Mouse (Mus musculus) A20 (cell line): Measurements from ENCODE around the gene Lrrc49.

Experiments
- DNase-seq: peaks from one replicate; pipeline ENCODE4 v3.0.0-alpha.2; 2011; ENCODE audit warnings: low read depth, low spot score

Lrrc49 gene

DNA sequence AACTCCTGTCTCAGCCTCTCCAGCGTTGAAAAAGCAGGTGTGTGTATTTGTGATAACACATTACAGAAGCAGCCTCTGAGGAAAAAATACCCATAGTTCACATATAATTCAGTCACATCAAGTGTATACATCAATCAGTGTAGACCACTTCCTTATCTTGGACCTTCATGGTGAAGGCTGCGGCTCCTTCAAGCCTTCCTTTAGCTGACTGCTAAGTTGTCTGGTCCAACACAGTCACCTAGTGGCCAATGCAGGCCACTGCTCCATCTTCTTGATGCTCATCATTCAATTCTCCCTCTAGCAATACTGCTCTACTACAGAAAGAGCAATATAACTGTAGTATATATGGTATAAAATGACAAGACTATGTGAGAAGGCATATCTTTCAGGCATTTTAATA, 88.5 kb downstream of the Lrrc49 start:
- peak; percentile 86 for DNase-seq

DNA sequence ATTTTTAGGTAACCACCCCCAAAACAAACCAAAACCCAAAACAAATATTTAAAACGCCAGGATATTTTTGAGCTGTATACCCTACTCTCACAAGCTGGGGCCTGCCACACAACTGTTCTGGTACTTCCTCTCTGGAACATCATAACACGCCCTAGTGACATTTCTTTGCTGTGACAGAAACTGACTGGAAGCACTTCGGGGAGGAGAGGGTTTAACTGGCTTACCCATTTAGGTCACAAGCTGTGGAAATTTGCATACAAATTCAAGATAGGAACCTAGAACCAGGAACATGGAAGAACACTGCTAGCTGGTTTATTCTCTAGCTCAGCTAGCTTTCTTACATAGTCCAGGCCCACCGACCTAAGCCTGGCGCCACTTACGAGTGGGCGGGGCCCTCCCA, 92.6 kb downstream of the Lrrc49 start:
- DNase-seq, result peak; percentile 88

DNA sequence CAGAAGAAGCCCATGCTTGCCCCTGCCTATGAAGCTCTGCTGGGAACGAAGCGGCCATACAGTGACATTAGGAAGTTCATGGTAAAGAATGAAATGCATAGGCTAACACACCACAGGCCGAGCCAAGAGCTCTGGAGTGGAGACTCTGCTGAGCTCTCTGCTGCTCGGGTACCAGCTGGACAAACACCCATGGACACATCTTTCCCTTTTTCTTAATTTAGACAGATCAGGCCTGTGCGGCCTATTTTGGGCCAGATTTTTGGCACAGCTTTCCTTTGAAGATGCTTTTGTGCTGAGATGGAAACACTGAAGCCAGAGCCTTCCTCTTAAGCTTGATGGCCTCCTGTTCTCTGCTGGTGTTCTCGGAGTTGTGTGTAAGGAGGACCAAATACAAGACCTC, 95.0 kb downstream of the Lrrc49 start:
- DNase-seq, result no peak

DNA sequence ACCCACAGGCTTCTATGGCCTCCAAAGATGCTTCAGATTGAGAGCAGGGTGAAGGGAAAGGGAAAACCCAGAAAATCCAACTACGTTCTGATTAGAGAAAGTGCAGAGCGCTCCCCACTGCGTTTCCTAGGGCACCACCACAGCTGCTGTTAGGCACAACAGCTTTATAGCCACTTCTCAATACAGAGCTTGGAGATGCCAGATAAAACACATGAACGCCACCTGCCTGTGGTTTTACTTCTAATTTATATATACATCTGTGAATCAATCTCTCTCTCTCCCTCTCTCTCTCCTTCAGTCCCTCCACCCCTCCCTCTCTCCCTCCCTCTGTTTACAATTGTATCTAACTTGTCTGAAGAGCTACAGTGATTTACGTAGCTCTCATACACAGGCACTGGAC, 95.6 kb downstream of the Lrrc49 start:
- DNase-seq, result peak; percentile 65

DNA sequence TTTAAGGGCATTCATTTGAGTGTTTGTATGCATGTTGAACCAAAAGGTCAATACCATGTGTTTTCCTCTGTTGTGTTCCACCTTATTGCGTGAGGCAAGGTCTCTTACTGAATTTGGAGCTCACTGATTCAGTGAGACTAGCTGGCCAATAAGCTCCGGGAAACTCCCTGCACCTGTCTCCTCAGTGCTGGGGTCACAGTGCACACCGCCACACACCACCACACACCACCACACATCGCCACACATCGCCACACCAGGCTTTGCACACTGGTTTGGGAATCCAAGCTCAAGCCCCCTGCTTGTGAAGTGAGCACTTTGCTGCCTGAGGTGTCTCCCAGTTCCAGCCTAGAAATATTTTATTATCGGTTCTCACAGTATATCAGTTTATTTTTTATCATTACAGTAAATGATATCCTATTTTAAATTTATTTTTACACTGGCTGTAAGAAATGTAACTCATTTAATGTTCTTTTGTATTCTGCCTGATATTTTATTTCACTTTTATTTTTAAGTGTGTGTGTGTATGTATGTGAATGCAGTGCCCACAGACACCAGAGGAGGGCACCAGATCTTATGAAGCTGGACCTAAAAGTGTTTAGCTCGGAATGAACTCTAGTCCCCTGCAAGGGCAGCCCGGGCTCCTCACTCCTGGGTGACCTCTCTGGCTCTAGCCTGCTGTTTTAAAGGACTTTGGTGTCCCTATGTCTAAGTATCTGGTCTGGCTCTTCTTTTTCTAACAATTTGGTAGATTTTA, 96.9 kb downstream of the Lrrc49 start:
- peak; percentile 94 for DNase-seq

DNA sequence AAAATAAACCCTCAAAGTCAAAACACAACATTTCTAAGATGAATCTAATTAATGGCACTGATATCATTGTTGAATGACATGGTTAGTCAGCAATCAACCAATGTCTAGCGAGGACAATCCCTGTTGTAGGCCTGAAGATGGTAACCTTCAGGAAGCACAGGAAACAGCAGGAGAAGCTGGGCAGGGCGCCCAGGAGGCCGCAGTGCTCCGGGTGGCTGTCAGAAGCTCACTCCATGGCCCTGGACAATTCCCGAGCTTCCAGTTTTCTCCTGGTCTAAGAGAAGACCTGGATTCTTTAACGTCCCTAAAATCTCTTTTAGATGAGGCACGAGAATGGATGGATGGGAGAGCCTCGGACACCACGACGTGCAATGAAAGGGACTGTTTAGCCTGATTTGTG, 99.0 kb downstream of the Lrrc49 start:
- DNase-seq, result no peak

DNA sequence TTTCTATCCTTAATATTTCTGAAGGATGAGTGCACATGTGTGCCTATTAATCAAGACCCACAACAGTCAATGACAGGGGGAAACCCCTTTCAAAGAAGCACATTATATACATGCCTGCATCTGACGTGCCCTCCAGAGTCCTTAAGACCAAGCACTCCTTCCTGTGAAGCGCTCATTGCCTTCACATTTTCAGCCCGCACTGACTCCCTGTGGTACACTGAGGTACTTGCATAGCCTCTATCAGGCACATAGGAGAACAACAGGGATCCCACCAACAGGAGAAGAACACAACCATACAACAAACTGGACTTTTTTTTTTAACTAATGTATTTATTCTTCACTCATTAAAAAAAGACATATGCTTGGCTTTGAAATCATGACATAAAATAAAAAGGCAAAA, 101.0 kb downstream of the Lrrc49 start:
- DNase-seq, result no peak

DNA sequence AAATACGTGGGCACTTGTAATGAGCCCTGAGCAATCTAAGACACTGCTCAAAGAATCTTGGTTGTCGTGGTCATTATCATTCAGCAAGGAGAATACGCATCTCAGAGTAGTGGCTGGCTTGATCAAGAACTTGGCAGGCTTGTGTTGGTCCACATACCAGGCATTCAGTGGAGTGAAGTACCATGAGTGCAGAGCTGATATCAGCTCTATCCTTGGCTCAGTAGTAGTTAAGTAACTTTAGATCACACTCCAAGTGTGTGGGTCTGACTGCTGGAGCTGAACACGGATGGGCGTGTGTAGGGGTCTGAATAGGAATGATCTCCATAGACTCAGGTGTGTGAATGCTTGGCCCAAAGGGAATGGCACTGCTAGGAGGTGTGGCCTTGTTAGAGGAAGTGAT, 102.8 kb downstream of the Lrrc49 start:
- no peak for DNase-seq

DNA sequence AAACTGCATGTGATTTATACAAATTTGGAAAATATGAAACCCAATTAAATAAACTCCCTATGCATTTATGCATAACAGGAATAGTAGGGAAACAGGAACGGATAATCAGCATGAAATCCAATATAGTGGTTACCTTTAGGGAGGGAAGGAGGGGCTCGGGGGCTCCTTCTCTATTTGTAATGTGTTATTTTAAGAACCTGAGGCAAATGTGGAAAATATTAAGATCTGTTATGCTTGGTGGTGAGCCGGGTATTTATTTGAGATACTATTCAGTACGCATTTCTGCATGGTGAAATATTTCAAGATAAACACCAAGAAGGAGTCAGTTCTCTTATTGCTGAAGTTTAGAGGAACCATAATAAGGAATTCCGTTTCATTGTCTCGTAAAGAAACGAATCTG, 105.4 kb downstream of the Lrrc49 start:
- DNase-seq, result no peak

DNA sequence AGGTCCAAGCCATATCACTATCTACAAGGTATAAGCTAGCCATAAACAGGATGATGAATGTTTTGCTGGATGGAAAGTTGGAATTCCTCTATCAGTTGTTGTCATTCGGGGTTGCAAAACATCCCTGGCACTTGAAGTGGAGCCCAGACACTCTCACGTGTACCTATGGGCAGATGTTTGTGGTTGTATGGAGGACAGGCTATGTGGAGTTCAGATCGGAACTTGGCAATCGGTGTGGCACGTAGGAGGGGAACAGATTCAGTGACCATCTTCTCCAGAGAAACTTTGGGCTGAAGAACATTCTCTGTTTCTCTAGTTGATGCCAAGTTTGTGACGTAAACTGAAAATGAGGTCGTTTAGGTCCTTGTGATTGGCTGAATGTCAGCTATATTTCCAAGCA, 114.9 kb downstream of the Lrrc49 start:
- no peak for DNase-seq

DNA sequence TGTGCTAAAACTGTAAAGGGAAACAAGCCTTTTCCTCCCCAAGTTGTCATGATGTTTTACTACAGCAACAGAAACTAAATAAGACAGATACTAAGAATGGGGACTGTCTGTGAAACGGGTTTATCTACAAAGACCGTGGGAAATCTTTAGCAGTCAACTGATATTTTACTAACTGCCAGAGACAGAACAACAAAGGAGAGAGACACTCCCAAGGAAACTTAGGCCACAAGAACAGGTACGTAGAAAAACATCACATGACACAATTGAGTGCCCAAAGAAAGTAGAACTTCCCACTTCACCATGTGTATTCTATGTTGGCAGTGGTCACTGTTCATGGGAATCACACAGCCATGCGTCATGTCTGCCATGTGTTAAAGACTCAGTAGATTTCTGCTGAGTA, 116.2 kb downstream of the Lrrc49 start:
- DNase-seq, result no peak

DNA sequence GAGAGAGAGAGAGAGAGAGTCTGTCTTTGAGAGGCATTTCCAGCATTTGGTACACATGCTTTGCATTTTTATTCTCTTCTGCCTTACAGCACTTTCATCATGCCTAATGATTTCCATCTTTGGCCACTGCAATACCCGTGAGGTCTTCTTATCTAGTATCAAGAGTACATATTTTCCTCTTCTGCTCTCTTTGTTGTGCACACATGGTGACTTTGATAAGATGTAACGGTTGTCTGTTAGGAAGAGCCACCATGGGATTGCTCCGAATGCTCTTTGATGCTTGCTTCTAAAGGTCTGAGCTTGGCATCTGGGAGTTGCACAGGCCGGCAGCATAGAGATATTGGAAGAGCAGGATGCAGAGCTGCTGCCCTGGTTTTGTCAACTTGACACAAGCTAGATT, 116.9 kb downstream of the Lrrc49 start:
- no peak for DNase-seq

DNA sequence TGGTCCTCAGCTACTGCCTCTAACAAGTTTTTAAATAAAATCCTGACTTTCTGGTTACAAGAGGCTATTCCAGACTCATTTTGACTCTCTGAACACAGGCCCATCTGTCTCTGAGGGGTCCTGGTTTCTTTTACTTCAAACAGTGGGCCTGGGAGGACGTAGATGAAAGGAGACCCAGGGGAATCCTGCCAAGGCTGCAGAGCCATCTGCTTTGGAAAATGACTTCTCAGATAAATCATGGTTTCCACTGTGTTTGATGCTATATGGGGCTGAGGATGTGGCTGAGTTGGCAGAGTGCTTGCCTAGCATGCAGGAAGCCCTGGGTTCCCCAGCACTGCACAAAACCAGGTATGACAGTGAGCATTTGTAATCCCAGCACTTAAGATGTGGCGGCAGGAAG, 118.6 kb downstream of the Lrrc49 start:
- DNase-seq, result no peak

DNA sequence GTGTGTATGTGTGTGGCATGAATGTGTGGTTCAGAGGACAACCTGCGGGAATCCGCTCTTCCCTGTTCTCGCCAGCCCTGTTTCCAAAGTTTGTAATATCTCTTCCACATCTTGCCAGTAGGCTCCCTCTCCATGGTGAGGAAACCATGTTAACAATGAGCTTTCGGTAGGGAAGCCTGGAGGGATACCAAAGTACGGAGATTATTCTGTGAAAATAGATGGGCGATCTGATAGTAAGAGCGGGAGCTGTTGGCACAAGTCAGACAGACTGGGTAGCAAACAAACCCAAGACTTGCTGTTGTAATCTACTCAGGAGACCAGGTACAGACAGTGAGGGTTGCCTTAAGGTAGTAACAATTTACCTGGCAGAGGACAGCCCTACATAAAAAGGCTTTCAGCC, 124.1 kb downstream of the Lrrc49 start:
- no peak for DNase-seq

DNA sequence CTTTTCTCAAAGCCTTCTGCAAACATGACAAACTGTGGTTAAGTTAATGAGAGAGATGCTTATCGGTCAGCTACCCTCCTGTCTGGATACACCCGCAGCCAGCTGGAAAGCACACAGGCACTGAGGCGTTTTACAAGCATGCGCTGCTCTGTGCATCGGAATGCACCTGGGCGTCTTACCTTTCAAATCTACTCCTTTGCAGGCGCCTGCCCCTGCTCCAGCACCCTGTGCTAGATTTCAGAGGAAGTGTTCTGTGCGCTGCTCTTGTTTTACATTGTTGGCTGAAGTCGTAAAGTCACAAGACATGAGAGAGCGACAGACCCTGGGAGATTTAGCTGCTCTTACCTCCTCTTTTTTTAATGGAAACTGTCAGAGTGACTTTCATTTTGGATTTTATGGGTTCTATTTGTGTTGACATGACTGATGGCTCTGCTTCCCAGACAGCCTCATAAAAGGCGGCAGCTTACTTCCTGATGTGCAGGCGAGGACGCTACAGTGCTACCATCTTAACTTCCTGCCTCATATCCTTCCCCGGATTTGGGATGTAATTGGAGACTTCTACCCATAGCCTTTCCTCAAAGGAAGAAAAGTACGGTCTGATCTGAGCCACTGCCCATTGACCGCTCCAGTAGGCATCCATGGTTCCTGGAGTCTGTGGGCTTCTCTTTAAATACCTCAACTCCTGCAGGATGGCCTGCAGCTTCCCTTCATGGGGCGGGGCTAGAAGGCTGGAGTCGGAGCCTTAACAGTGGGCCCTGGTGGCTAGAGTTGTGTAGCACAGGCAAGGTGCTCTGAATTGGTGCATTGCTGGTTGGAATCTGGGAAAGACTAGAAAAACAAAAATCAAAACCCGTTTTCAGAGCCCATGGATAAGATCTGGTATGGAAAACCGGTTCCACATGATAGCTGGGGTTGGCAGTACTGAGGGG, 125.3 kb downstream of the Lrrc49 start:
- peak; percentile 80 for DNase-seq

DNA sequence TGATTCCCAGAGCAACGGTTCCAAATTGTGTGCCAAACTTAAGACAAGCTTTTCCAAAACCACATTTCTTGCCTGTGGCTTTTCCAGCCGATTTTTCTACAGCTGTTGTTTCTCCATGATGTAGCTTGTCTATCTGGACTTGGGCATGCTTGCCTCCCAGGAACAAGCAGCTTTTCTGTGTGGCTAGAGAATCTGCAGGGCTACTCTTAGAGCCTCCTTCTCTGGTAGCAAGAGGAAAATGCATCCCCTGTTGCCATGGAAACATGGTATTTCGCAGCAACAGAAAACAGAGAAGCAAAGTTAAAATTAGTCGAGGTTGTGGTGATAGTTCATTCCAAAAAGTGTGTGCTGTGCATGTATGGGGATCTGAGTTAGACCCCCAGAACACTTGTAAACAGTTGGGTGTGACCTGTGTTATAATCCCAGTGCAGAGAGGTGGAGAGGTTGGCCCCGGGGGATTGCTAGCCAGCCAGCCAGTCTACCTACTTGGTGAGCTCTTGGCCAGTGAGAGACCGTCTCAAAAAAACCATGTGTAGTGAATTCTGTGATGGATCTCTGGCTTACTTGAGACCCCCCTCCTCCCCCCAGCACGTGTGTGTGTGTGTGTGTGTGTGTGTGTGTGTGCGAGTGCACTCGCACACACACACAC, 126.2 kb downstream of the Lrrc49 start:
- peak; percentile 41 for DNase-seq

DNA sequence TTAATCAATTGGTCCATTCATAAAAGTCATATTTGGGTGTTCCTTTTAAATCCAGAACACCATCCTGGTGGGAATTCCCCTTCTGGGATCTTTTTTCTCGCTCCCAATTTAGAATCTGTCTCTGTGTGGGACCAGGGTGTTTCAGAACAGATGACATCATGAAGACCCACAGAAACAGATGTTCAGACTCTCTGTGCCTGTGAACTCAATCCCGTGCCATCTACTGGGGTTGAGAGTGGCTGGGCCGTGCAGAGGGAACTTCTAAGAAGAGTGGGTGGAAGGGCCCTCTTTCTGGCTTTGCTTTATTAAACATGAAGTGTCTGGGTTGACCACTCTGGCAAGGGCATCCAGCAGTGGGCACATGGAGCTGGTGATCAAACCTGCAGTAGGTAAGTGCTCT, 129.5 kb downstream of the Lrrc49 start:
- DNase-seq, result no peak

DNA sequence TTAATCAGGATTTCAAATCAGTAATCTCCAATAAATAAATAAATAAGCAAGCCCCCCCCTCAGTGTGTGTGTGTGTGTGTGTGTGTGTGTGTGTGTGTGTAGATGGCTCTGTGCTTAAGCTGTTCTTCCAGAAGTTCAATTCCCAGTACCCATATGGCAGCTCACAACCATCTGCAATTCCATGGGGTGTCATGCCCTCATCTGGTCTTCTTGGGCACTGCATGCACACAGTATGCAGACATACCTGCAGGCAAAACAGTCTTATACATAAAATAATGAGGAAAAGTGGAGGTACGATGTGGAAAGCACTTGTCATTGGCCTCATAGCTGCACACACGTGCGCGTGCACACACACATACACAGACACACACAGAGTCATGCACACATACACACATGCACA, 136.7 kb downstream of the Lrrc49 start:
- DNase-seq, result peak; percentile 22

DNA sequence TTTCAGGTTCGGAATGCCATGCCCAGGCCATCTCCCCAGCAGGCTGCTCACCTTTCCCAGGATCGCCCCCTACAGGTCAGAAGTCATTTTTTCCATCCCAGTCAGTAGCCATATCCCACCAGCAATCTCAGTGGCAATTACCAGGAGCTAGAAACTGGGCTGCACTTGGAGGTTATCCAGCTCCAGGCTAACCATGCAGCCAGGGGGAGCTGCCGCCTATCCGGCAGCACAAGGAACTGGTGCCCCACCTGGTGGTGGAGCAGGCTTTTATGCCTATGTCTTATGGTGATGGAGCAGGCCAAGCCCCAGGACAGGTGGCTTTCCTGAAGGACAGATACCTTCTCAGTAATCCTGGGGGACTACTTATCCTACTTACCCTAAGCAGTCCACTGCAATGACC, 139.8 kb downstream of the Lrrc49 start:
- peak; percentile 27 for DNase-seq

DNA sequence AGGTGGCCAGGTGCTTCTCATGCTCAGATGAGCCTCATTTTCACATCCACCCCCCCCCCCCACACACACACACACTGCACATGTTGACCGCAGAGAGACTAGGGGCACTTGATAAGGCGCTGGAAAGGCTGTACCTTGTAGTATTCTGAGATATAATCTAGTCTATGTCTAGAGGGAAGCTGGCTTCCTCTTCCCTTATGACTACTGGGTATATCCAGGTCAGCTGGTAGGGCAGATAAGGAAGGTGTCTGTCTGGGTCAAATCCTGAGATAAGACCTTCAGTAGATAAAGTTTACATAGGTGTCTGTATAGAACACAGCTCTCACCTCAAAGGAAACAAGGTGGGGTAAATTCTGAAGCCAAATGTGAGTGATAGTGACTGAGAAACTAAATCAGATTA, 141.8 kb downstream of the Lrrc49 start:
- DNase-seq, result peak; percentile 30

DNA sequence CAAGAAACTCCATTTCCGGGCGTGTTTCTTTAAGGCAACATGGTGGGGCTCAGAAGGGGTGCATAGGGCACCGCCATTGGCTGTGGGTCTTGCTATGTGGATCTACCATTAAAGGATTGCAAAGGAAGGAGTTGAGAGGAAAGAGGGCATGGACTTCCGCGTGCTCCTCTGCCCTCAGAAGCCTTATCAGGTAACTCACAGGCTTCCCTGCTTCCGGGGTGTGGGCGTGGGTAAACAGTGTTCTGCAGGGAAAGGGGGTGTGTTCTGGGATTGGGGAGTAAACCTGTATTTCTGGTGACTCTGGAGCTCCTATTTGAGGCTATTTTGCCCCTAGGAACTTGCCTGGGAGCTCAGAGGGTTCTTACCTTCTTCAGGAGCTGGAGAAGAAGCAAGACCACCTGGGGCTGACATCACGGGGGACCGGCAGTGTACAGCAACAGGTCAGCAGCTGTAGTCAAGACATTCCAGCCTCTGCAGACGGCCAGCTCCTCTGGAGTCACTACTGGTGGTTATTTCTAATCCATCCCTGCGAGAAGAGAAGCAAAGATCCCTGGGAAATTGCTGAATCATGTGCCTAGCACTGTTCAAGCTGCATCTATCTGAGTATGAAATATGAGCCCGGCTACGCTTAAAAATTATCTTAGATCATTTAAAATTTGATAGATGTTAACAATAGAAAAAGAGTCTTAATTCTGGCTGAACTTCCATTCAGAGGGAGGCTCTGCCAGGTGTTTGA, 142.4 kb downstream of the Lrrc49 start:
- DNase-seq, result no peak
